Mouse (Mus musculus) CH12F3 (cell line): ENCODE results near the gene Thoc5.

Experiments used
- in situ Hi-C: fragments of 300-500 bp; cut with MboI; formaldehyde crosslinking; loops from 2 replicates; pipeline ENCODE4 v1.14.3; 2020; ENCODE audit warnings: low sequenced_read_pairs

Gene Thoc5

DNA sequence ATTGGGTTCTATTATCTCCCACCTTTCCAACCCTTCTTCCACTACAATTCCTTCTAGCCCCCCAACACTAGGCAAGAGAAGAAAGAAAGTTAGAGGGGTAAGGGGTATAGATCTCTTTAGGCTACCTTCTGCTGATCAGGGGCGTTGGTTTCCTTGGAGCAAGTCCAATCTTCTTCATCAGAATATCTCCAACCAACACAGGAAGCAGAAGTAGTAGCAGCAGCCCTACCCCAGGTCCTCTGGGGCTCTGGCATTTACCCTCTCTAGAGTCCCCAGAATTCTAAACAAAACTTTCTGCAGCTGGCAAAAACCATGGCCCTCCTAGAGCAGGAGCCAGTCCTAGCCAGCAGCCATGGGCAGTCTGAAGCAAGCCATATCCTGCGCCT is 78.7 kb downstream of the Thoc5 start:
- in situ Hi-C loops: no loop called here

DNA sequence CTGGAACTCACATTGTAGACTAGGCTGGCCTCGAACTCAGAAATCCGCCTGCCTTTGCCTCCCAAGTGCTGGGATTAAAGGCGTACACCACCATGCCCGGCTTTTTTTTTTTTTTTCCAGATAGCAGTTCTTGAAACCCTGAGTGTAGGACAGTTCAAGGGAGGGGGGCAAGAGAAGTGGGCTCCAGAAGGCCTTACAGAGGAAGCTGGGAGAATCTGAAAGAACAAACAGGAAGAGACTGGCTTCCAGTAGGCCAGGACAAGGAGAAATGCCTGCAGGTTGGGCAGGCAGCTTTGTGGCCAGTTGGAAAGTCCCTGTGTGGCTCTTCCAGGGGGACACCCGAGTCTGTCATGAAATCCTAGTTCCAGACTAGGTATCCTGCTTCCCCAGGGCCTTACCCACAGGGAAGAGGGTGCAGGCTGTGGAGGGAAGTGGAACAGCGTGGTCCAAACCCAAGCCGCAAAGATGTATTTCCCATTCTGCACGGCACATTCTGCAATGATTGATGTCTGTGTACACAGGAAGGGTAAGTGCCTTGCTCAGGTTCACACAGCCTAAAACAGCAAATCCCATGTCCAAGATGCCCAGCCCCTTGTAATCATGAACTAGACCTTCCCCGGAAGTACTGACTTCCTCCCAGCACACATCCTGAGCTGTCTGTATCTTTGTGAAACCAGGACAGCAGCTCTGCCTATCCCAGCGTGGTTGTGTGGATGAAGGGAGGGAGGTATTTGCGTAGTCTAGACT is 79.4 kb downstream of the Thoc5 start:
- in situ Hi-C loops: loop anchor here (5.0 kb wide), 1 partner anchor 57 kb away; no protein-coding TSS in a partner anchor

DNA sequence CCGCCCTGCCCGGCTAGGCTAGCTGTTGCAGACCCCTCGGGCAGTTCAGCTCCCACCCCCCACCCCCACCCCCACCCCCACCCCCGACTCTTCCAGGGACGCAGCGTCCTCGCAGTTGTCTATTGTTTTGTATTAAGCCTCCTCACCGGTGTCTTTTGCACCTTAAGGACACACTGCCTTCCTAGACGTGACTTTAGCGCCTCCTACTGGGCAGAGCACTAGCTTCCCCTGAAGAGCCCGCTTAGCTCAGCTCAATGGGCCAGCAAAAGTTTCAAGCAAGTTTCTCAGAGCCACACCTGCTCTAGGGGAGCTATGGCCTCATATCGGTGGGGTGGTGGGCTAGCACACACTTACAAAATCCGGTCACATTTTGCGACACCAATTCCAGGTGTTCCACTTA is 80.5 kb downstream of the Thoc5 start:
- in situ Hi-C loops: loop anchor here (5.0 kb wide), 1 partner anchor 58 kb away; no protein-coding TSS in a partner anchor
